Mouse (Mus musculus): ENCODE results near the gene Pak2.

Gene Pak2

DNA sequence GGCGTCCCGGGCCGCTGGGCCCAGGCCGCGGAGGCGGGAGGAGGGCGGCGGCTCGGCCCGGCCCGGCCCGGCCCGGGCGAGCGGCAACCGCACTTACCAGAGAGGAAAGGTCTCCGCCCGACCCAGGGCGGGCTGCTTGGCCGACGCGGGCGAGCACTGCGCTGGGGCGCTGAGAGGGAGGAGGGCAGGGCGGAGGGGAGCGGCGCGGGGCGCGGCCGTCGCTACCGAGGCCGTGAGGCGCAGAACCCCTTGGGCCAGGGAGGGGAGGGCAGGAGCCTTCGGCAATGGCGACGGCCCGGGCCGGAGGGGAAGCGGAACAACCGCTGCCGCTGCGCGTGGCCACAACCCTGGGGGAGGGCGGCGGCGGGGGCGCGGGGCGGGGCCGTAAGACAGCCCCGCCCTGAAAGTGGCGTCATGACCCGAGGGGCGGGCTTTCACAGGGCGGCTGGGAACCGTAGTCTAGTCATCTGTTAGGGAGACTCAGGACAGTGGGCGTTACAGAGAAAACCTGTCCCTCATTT lies at the start of gene Pak2:
Gene Pak2 (minus strand): TSS at position 352 of the 521 bp plus-strand sequence.
- DNase-seq (ENCODE audit: low read depth, low spot score), result peak; percentile 88

DNA sequence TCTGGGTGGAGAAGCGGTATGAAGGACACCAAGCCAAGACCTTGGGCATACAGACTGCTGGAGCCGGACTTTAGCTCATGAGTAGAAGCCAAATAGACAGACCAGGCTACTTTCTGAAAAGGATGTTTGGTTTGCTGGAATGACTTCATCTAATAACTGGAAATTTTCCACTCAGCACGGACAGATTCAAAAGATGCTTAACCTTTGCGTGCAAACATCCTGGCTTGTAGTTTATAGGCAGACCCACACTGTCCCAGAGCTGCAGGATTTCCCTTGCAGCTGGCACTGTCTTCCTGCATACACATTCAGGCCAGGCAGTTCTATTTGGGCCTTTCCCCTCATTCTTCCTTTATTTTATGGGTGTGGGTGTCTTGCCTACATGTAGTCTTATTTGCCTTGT lies 47.9 kb upstream of the Pak2 start:
- no peak for DNase-seq (ENCODE audit: low read depth, low spot score)

DNA sequence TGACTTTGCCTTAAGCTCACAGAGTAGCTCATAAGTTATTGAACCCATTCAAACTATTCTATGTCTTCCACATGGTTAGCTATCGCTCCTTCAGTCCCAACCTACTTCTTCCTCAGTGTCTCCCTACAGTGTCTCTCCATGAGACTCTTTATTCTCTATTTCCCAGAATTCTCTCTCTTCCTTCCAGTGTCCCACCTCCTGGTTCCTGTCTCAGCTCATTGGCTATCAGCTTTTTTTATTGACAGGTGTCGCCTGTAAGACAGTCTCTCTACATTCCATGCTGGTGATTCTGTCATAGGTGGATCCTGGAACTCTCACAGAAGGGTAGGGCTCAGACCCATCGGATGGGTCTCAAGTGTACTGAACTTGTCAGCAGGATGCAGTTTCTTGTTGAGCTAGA lies 46.2 kb upstream of the Pak2 start:
- no peak for DNase-seq (ENCODE audit: low read depth, low spot score)

DNA sequence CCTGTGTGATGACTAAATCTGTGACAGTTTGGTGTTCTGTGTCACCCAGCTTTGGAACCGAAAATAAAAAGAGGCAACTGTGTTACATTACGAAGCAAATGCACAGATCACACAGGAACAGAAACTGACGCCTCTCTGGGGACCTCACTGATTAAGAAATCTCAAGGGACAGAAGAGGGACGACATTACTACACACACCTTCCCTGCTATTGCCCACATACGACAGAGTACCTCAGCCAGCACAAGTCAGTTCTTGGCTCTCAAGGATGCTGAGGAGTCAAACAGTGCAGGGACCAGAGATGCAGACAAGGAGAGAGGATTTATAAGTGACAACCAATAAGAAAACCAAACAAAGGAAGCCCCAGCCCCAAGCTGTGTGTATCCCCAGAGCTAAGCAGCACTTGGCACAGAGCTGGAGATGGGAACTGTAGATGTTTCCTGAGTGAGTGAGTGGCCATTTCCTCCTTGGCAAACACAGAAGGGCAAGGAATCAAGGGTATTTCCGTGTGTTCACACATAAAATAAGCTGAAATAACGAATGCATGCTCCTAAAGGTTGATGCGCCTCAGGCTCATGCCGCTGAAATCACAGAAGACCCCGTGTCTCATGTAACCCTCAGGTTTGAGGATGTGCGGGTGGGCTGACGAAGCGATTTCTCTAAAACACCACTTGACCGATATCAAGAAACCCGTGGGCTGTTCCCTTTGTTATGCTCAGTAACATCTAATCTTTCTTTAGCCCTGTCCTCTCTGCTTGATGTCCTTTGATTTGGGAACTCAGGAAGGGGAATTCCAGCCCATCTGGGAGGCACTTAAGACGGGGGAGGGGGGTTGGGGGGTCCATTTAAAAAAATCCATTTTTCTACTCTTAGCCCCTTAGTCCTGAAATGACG lies 45.5 kb upstream of the Pak2 start:
- DNase-seq (ENCODE audit: low read depth, low spot score), result peak; percentile 35

DNA sequence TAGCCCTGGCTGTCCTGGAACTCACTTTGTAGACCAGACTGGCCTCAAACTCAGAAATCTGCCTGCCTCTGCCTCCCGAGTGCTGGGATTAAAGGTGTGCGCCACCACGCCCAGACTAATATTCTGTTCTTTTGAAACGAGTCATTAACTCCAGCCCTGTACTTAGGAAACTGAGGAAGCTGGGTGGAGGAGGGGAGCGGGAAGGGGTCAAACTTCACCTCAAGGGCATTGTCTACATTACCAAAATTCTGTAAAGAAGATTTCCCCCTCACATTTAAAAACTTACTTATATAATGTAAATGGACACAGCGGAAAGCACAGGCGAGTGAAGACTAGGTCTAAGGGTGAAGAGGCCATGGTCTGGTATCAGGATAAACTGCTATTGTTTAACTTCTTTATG lies 44.9 kb upstream of the Pak2 start:
- no peak for DNase-seq (ENCODE audit: low read depth, low spot score)

DNA sequence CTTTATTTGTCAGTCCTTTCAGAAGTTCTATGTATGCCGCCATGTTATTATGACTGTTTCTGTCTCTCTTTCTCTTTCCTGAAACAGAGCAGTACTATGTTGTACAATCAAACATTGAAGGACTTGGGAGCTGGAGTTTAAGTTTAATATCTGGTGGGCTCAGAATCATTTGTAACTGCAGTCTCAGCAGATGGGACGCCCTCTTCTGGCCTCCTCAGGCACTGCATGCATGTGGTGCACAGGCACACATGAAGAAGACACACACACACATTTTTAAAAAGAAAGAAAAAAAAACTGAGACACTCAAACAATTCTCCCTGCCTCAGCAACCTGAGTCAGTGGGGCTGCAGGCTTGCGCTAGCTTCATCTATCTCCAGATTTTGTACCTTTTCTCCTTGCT lies 41.3 kb upstream of the Pak2 start:
- DNase-seq (ENCODE audit: low read depth, low spot score), result no peak

DNA sequence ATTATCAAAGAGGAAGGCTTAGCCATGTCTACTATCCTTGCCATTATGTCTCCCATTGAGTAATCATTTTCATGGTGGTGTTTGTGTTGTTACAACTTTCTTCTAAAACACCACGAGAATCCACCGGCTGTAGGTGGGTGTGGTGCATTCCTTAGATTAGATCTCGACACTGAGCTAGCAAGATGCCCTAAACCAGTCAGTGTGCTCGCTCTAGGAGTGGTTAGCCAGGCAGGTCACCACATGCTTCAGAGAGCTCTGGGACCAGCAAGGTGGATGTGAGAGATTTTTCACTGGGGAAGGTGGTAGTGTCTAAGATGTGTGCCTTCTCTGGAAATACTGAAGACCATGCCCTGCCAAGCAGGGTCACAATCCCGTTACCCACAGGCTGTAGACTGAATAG lies 37.0 kb upstream of the Pak2 start:
- DNase-seq (ENCODE audit: low read depth, low spot score), result peak; percentile 53

DNA sequence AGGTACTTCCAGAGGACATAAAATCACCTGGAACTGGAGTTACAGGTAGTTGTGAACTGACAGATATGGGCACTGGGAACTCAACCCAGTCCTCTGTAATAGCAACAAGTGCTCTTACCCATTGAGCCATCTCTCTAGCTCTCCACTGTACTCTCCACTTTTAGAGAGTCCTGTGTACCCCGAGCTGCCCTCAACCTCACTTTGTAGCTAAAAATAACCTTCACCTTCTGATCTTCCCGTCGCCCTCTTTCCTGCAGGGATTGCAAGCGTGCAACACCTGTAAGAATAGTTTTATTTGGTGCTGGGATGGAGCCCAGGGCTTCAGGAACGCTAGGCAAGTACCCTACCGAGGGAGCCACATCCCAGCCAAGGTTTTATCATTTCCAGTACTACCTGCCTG lies 36.6 kb upstream of the Pak2 start:
- no peak for DNase-seq (ENCODE audit: low read depth, low spot score)

DNA sequence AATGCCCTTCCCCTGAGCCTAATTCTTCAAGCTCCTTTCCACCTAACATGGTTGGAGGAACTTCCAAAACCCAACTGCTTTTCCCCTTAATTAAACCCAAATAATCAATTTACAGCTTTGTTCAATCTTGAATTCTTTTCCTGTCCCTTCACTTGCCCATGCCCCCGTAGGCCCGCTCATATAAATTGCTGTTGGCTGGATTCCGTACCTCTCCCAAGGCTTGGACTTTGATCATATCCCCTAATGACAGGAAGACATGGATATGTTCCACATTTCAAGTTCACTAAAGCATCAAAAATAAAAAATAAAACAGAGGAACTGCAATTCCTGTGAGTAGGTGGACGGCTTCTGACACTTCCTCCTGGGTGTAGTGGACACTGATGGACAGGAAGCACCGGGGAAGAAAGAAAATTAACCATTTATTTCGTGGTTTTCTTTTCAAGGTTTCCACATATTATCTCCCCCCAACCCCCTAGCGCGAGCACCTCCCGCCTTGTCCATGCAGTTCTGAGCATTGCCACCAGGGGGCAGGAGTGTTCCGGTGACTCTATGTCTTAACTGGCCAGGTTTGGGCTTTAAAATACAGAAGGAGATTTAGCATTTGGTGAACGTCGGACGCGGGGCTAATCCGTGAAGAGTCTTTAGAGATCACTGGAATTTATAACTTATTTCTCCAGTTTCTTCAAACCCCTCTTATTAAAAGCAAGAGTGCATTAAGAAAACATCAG lies 36.0 kb upstream of the Pak2 start:
- DNase-seq (ENCODE audit: low read depth, low spot score), result peak; percentile 79

DNA sequence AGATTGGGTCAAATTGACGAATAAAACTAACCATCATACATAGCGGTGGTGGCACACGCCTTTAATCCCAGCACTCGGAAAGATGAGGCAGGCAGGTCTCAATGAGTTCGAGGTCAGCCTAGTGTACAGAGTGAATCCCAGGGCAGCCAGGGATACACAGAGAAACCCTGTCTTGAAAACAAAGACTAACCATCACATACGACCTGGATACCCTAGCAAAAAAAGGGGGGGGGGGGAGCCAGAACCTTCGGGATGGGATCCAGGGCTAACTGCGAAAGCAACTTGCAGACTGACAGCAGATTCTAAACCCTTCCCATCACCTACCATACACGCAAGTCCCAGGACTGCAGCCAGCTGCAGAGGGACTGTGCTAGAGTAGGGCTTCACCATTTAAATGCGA lies 35.3 kb upstream of the Pak2 start:
- no peak for DNase-seq (ENCODE audit: low read depth, low spot score)

DNA sequence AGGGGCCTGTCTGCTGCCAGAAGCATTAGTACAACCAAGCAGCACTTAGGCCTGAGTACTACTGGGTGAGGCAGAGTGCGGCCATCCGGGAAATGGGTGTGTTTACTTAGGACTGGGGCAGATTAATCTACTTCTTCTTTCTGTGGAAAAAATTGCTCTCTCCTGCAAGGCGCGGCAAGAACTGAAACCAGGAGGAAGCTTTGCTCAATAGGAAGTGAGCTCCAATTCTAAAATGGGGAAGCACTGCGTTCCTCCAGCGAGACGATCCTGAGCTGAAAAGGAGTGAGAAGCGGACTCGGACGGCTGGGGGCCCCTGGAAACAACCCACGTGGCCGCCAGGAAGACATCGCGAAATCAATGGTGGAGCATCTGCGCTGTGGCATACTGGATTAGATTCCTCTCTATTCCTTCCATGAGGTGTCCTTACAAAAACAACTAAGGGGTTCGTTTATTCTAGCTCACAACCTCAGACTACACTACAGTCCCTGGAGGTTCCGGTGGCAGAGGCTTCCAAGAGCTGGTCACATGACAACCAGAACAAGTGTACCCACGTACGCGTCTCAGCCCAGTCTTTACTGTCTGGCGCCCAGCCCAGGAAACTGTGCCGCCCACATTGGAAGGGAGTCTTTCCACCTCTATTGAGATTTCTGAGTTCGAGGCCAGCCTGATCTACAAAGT lies 34.5 kb upstream of the Pak2 start:
- peak; percentile 88 for DNase-seq (ENCODE audit: low read depth, low spot score)

DNA sequence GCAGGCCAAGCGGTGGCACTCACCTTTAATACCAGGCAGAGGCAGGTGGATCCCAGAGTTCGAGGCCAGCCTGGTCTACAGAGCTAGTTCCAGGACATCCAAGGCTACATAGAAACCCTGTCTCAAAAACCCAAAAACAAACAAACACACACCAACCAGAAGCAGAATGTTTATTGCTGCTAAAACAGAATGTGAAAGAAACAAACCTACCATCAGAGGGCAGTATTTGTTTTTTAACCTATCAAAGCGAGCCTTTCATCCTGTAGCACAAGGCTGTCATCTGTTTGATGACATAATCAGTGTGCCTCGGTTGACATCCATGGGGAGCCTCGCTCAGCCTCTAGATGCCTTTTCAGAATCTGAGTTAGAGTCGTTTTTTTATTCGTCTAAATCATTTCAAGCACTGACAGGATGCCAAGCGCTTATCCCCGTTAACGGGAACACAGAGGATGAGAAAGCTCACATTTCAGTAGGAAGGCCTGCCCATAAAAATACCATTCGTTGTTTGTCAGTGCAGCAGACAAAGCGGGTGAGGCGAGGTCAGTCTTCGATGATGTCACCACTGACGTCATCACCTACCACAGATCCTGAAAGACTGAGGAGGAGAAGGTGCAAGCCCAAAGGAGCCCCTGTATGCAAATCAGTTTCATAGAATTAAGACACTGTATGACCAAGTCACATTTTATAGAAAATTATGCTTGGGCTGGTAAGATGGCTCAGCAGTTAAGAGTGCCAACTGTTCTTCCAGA lies 32.0 kb upstream of the Pak2 start:
- DNase-seq (ENCODE audit: low read depth, low spot score), result peak; percentile 70

DNA sequence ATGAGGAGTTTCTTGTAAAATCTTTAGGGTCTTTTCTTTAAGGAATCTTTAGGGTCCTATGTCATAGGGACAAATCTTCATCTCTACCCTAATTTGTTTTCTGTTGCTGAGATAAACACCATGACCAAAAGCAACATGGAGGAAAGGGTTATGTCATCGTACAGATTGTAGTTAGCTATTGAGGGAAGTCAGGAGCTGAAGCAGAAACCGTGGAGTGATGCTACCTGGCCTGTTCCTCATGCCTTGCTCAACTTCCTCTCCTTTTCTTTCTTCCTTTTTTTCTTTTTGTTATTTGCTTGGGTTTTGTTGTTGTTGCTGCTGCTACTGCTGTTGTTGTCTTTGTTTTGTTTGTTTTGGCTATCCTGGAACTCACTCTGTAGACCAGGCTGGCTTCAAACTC lies 29.4 kb upstream of the Pak2 start:
- DNase-seq (ENCODE audit: low read depth, low spot score), result no peak

DNA sequence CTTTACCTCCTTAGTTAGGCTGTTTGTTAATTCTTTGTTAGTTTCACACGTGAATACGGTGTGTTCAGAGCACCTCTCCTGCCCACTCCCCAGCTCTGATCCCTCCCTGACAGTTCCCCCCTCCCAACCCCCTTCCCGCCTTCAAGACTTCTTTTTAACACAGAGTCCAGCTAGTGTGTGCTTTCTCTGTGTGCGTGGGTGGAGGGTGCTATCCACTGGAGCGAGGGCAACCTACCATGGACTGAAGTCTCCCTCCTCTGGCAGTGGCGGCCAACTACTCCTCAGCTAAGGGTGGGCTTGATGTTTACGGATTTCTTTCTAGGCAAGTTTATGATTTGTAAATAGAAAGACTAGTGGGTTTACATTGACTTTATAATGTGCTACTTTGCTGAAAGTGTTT lies 29.0 kb upstream of the Pak2 start:
- peak; percentile 72 for DNase-seq (ENCODE audit: low read depth, low spot score)

DNA sequence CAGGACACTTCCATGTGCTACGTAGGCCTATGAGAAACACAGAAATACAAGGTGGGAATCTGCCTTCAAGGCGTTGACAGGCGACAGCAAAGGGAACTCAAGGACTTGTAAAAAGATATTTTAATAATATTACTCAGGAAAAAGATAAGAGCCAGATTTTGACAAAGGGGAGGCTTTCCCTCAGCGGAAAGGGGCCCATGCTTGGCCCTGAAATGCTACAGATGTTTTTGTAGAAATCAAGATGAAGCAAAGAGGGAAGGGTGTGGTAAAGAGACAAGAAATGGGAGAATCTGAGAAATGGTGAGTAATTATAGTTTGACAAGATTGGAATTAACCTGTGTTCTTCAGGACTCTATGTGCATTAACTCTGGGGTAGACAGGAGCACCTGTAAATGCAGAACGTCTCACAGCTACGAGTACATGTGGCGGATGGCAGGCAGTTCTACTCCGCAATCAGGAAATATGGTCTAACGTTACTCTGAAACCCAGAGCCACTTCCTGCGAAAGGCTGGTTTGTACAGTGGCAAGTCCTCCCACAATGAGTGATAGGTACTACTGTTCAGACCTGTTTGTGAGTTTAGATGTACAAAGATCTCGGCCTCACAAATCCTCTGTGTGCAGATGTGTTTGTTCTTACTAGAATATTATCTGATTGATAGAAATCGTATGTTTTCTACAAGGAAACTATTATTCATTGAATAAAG lies 28.4 kb upstream of the Pak2 start:
- peak; percentile 84 for DNase-seq (ENCODE audit: low read depth, low spot score)

DNA sequence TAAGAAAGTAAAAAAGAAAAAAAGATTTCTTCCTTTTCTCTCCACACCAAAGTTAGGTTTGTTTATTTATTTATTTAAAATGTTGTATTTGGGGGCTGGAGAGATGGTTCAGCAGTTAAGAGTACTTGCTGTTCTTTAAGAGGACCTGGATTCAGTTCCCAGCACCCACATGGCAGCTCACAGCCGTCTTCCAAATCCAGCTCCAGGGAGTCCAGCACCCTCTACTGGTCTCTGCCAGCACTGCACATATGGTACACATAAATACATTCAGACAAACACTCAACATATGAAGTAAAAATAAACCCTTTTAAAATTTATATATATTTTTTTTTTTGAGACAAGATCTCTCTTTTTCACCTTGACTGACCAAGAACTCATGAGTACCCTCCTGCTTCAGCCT lies 26.6 kb upstream of the Pak2 start:
- DNase-seq (ENCODE audit: low read depth, low spot score), result peak; percentile 49

DNA sequence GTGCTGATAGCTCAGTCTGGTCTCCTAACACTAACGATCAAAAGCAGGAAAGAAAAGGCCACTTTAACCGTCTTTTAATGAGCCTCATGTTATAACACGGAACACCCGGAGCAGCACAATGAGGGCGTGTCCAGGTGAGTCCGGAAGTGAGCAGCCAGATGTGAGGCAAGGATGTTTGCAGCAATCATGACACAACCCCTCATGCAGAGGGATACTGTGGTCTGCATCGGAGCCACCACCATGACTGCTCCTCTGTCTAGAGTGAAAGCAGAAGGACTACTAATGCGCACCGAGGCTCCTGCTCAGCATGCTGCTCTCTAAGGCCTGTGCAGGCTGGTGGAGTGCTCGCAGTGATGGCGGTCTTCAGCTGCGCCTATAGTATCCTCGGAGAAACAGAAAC lies 23.2 kb upstream of the Pak2 start:
- DNase-seq (ENCODE audit: low read depth, low spot score), result no peak

DNA sequence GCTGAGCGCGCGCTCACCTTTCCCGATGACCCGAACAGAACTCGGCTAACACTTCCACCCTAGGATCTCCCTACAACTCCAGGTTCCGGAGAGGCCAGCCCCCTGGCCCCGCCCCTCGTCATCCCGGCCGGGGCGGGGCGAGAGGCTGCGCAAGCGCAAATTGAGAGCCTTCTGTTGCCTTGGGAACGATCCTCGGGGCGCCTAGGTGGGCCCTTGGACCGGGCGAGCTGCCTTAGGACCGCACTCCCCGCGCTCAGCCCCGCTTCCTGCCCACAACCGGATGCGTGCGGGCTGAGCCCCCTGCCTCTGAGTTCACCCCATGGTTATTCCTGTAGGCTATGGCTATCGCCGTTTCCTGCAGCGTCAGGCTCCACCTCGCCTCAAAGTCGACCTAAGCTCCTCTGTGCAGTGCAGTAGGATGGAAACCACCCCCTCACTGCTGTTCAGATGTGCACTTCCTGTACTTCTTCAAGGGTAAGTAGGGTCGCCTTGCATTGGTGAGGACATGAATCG lies 20.6 kb upstream of the Pak2 start, which contains the start of the genes Pigx and Cep19:
Gene Pigx (minus strand): TSS at position 103 of the 513 bp plus-strand sequence.
Gene Cep19 (plus strand): TSS at position 163 of the 513 bp plus-strand sequence.
- peak; percentile 89 for DNase-seq (ENCODE audit: low read depth, low spot score)

DNA sequence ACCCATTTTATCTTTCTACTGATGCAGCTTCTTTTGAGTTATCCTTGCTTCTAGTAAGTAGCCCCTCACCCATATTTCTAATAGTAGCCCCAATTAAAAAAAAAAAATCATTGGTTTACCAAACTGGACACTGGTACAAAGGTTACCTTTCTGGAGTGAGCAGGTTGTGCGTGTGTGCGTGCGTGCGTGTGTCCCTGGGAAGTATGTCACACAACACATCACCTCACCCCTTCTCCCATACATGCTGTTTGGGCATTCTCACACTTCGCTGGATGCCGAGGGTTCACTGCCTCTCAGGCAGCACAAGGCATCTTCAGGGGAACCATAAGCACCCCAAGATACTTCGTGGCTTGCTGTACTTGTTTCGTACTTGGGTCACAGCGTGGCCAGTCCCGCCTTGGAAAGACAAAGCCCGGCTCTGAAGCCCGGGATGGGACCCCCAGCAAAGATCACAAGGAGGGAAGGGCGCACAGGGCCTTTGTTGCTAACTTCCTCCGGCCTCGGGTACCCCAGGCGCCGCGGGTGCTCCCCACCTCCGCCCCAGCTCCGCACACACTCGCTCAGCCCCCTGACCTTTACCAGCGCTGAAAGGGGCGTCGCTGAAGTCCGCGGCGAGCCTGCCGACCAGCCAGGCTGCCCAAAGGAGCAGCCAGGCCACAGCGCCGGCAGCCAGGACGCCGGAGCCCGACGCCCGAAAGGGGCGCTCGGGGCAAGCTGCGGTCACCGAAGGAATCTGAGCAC lies 19.9 kb upstream of the Pak2 start:
- no peak for DNase-seq (ENCODE audit: low read depth, low spot score)

DNA sequence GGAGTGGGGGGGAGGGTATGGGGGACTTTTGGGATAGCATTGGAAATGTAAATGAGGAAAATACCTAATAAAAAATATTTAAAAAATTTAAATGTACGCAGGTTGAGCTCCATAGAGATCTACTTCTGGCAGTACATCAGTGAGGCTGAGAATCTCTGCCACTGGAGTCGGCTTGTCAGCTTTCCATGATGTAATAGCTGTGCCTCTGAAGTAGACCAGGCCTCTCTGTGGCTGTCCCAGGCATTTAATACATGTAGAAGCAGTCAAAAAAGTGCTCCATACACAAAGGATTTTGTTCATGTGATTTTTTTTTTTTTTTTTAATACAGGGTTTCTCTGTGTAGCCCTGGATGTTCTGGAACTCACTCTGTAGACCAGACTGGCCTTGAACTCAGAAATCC lies 18.6 kb upstream of the Pak2 start:
- peak; percentile 49 for DNase-seq (ENCODE audit: low read depth, low spot score)

Data from CD4-positive helper T cell, adult 2 months (primary cell).